8 mouse cellular contexts compared by ENCODE assay signal in genomic region chr6:88084278-88085151, GRCm38 (mm10). TPM values are rescaled to one million over a fixed set of nuclear protein-coding genes. Genes with fewer than 3 reads are reported as not detected.
DNase-seq lines count a peak whose midpoint lies in the region; ATAC-seq and TF ChIP-seq lines count a peak whose summit lies in the region.

TSS of gene Rpn1 (plus strand) at chr6:88084482.

- H3K9me3 ChIP-seq in hindbrain, embryonic 14.5 days (ENCODE audit: control insufficient read depth, low read length), result no peaks in the 10 kb centered on the region

- WGBS in hindbrain, embryonic 14.5 days, result under 1% methylated on average over 71 of the region's 71 CpGs

- POLR2A ChIA-PET in Patski (lab: Charles Lee), result interaction anchor here (0.7 to 1.5 kb wide), 3 partner anchors 15 to 87 kb away, joined by 3 to 5 read pairs (median 3); no protein-coding TSS in a partner anchor

- CTCF ChIA-PET in Patski (lab: Charles Lee), result interaction anchor here (1.2 to 1.5 kb wide), 3 partner anchors 12 to 46 kb away, joined by 3 to 5 read pairs (median 3); no protein-coding TSS in a partner anchor

- in situ Hi-C loops in Patski (cut with MboI; ENCODE audit: low pct_unique_long_range_greater_than_20kb), result loop anchor here (5.0 kb wide), 1 partner anchor 177 kb away; no protein-coding TSS in a partner anchor

- peak within 1 kb of the TSS; percentile 79 for H3K4me3 ChIP-seq in hindbrain, embryonic 14.5 days (replicated peaks; ENCODE audit: low read length)

- H3K36me3 ChIP-seq in hindbrain, embryonic 14.5 days (replicated peaks; ENCODE audit: control insufficient read depth, insufficient read depth), result peaks cover 8% of the 10 kb centered on the region; the same call in 1 of the 2 replicates

- peak within 1 kb of the TSS; percentile 79 for H3K4me2 ChIP-seq in hindbrain, embryonic 14.5 days (replicated peaks)

- peak within 1 kb of the TSS; percentile 84 for H3K27ac ChIP-seq in hindbrain, embryonic 14.5 days

- H3K27me3 ChIP-seq in Patski, result no peaks in the 10 kb centered on the region
- H3K27me3 ChIP-seq in hindbrain, embryonic 14.5 days (ENCODE audit: control insufficient read depth, insufficient read depth, low read length), result 0 out of 2 replicates have a peak, but pooled peaks cover 8% of the 10 kb centered on the region

- peak; percentile 84 for ATAC-seq in Patski
- peak; percentile 98 for ATAC-seq in hindbrain, embryonic 14.5 days (ENCODE audit: low FRiP score)

- DNase-seq in Patski (ENCODE audit: low read depth, low spot score), result no peak
- DNase-seq in cerebellum, postnatal 14 days, result peak; percentile 99
- peak; percentile 96 to 98 for DNase-seq in frontal cortex, postnatal 25 days (ENCODE audit: low spot score in 2 of 2)
- DNase-seq in hindbrain, embryonic 14.5 days (ENCODE audit: low spot score), result peak; percentile 92
- DNase-seq in layer of hippocampus, postnatal 36 days, result peak; percentile 96 to 97
- DNase-seq in lung, postnatal 36 days, result peak; percentile 99
- DNase-seq in retina, postnatal 1 day, result peak; percentile 96
- DNase-seq in urinary bladder, adult 18-20 months (ENCODE audit: low spot score in 2 of 2), result peak; percentile 96 to 98

- H3K9ac ChIP-seq in hindbrain, embryonic 14.5 days, result peak within 1 kb of the TSS; percentile 81

- TF ChIP-seq CTCF in Patski (IDR thresholded peaks at IDR 0.05), result no peak

- H3K4me1 ChIP-seq in hindbrain, embryonic 14.5 days (replicated peaks; ENCODE audit: control insufficient read depth, insufficient read depth, low read length), result peaks cover 25% of the 10 kb centered on the region

RNA-seq across cellular contexts. Expression of gene Rpn1, which starts in this region (rescaled TPM):
- polyA plus RNA-seq in Patski (2021), result 218 TPM
- polyA plus RNA-seq in hindbrain, embryonic 14.5 days (2014; fragmentation: Nextera tagmentation; extraction: Ambion mirVana), result 301 and 339 TPM in 2 replicates
- total RNA-seq in layer of hippocampus, postnatal 36 days (2021), result 100 to 1,000 TPM; 185 to 192 TPM
